9 mouse cellular contexts compared by ENCODE assay signal in genomic region chr12:85548076-85548475, GRCm38 (mm10). TPM values are rescaled to one million over a fixed set of nuclear protein-coding genes. Genes with fewer than 3 reads are reported as not detected.
DNase-seq lines count a peak whose midpoint lies in the region; ATAC-seq and TF ChIP-seq lines count a peak whose summit lies in the region.
"Had no signal": no experiment of that assay in that cellular context is flagged by ENCODE, and none has a peak within 500 bp of the region (broad histone marks: within the 10 kb centered on the region; RNA-seq: fewer than 3 reads in every experiment).

No protein-coding gene starts in this region.

- peak; percentile 60; the same call in 1 of the 2 replicates for ATAC-seq in limb, embryonic 12.5 days (ENCODE audit: insufficient number of reproducible peaks, insufficient read depth, low FRiP score, low TSS enrichment, low read depth)
- 0 out of 2 replicates have a peak, but pooled peaks have one; percentile 32 for ATAC-seq in heart, embryonic 14.5 days (ENCODE audit: insufficient number of reproducible peaks, insufficient read depth, low FRiP score, low read depth)
- ATAC-seq in lung, postnatal 0 days: peak; percentile 57
- ATAC-seq in megakaryocyte-erythroid progenitor cell, adult 5-6 weeks (replicated peaks; ENCODE audit: low FRiP score, low TSS enrichment, poor library complexity, severe bottlenecking): no peak
- ATAC-seq in CD4-positive, CD25-positive, alpha-beta regulatory T cell, adult 4 months: no peak

- 48% methylated on average over 8 of the region's 8 CpGs for WGBS in limb, embryonic 12.5 days
- WGBS in limb, embryonic 10.5 days: 62% methylated on average over 8 of the region's 8 CpGs
- 63% methylated on average over 8 of the region's 8 CpGs for WGBS in heart, embryonic 14.5 days
- 49% methylated on average over 8 of the region's 8 CpGs for WGBS in lung, postnatal 0 days

- no peak overlapping the region for H3K4me2 ChIP-seq in limb, embryonic 12.5 days
- H3K4me2 ChIP-seq in heart, embryonic 14.5 days (ENCODE audit: low read length): no peak overlapping the region
- H3K4me2 ChIP-seq in lung, postnatal 0 days (replicated peaks; ENCODE audit: low read depth, low read length): no peak overlapping the region
- H3K4me2 ChIP-seq: midbrain, embryonic 12.5 days had no signal

- H3K9me3 ChIP-seq in limb, embryonic 12.5 days: no peaks in the 10 kb centered on the region
- H3K9me3 ChIP-seq in limb, embryonic 10.5 days (replicated peaks): no peaks in the 10 kb centered on the region
- no peaks in the 10 kb centered on the region for H3K9me3 ChIP-seq in heart, embryonic 14.5 days (ENCODE audit: control insufficient read depth, low read length)
- no peaks in the 10 kb centered on the region for H3K9me3 ChIP-seq in lung, postnatal 0 days (ENCODE audit: low read length)
- H3K9me3 ChIP-seq: midbrain, embryonic 12.5 days had no signal

- DNase-seq in cerebellum, postnatal 10 days: peak; percentile 39 to 47
- DNase-seq in cerebellum, adult 11 months: no peak
- DNase-seq in limb, embryonic 10.5 days (ENCODE audit: low spot score): no peak
- DNase-seq in lung, postnatal 0 days (ENCODE audit: low spot score): peak; percentile 57

- TF ChIP-seq CTCF in lung, postnatal 0 days (IDR thresholded peaks at IDR 0.05): no peak

- no peaks in the 10 kb centered on the region for H3K36me3 ChIP-seq in limb, embryonic 12.5 days
- no peaks in the 10 kb centered on the region for H3K36me3 ChIP-seq in limb, embryonic 10.5 days
- no peaks in the 10 kb centered on the region for H3K36me3 ChIP-seq in heart, embryonic 14.5 days (ENCODE audit: control insufficient read depth, insufficient read depth, low read length)
- H3K36me3 ChIP-seq in lung, postnatal 0 days (ENCODE audit: insufficient read depth, low read length): no peaks in the 10 kb centered on the region
- H3K36me3 ChIP-seq: midbrain, embryonic 12.5 days had no signal

- H3K27ac ChIP-seq in limb, embryonic 12.5 days: peak overlapping the region; percentile 66
- no peak overlapping the region for H3K27ac ChIP-seq in limb, embryonic 10.5 days
- no peak overlapping the region for H3K27ac ChIP-seq in heart, embryonic 14.5 days (replicated peaks in 1 of 2; ENCODE audit: control insufficient read depth in 1 of 2, insufficient read depth in 1 of 2, low read depth in 2 of 2, low read length in 2 of 2)
- no peak overlapping the region for H3K27ac ChIP-seq in lung, postnatal 0 days (ENCODE audit: low read length)
- H3K27ac ChIP-seq: midbrain, embryonic 12.5 days had no signal

- H3K4me1 ChIP-seq in limb, embryonic 12.5 days (replicated peaks): peaks cover 28% of the 10 kb centered on the region
- peaks cover 8% of the 10 kb centered on the region; the same call in 1 of the 2 replicates for H3K4me1 ChIP-seq in limb, embryonic 10.5 days
- peaks cover 8 to 10% of the 10 kb centered on the region in 2 experiments for H3K4me1 ChIP-seq in heart, embryonic 14.5 days (ENCODE audit: control insufficient read depth in 2 of 2, insufficient read depth in 2 of 2, low read length in 2 of 2)
- H3K4me1 ChIP-seq in lung, postnatal 0 days (ENCODE audit: insufficient read depth, low read depth, low read length): 0 out of 2 replicates have a peak, but pooled peaks cover 3% of the 10 kb centered on the region
- H3K4me1 ChIP-seq: midbrain, embryonic 12.5 days had no signal

- H3K4me3 ChIP-seq in limb, embryonic 12.5 days (replicated peaks): no peak overlapping the region
- H3K4me3 ChIP-seq in limb, embryonic 10.5 days: no peak overlapping the region
- no peak overlapping the region for H3K4me3 ChIP-seq in heart, embryonic 14.5 days (ENCODE audit: control insufficient read depth in 1 of 2, insufficient read depth in 1 of 2, low read depth in 1 of 2, low read length in 2 of 2)
- H3K4me3 ChIP-seq in lung, postnatal 0 days (ENCODE audit: low read depth, low read length): no peak overlapping the region
- H3K4me3 ChIP-seq: midbrain, embryonic 12.5 days had no signal

- H3K27me3 ChIP-seq in limb, embryonic 12.5 days: no peaks in the 10 kb centered on the region
- no peaks in the 10 kb centered on the region for H3K27me3 ChIP-seq in limb, embryonic 10.5 days (ENCODE audit: low read depth, poor library complexity, severe bottlenecking)
- no peaks in the 10 kb centered on the region for H3K27me3 ChIP-seq in heart, embryonic 14.5 days (ENCODE audit: control insufficient read depth, insufficient read depth, low read length)
- H3K27me3 ChIP-seq in lung, postnatal 0 days (replicated peaks; ENCODE audit: insufficient read depth, low read length): no peaks in the 10 kb centered on the region
- H3K27me3 ChIP-seq: midbrain, embryonic 12.5 days had no signal

- no peak overlapping the region for H3K9ac ChIP-seq in limb, embryonic 12.5 days (replicated peaks)
- no peak overlapping the region for H3K9ac ChIP-seq in heart, embryonic 14.5 days (ENCODE audit: low read length)
- H3K9ac ChIP-seq in lung, postnatal 0 days (replicated peaks; ENCODE audit: low read depth): no peak overlapping the region
- H3K9ac ChIP-seq: midbrain, embryonic 12.5 days had no signal

- TF ChIP-seq EP300 in lung, postnatal 0 days (IDR thresholded peaks at IDR 0.05): no peak

RNA-seq across cellular contexts. Expression of gene Jdp2, which starts 50.8 kb away (rescaled TPM):
- 0.87 and 1.1 TPM in 2 replicates for polyA plus RNA-seq in limb, embryonic 12.5 days (2016; fragmentation: Nextera tagmentation; extraction: Ambion mirVana)
- not detected in 2 replicates for polyA plus RNA-seq in limb, embryonic 10.5 days (2016; fragmentation: Nextera tagmentation; extraction: Ambion mirVana)
- 0.58 and 0.61 TPM in 2 replicates for polyA plus RNA-seq in heart, embryonic 14.5 days (2014; fragmentation: Nextera tagmentation; extraction: Ambion mirVana)
- polyA plus RNA-seq in lung, postnatal 0 days (2015; fragmentation: Nextera tagmentation; extraction: Ambion mirVana): 1.2 and 1.4 TPM in 2 replicates
- total RNA-seq in megakaryocyte-erythroid progenitor cell, adult 5-6 weeks (2014; fragmentation: Nextera tagmentation): 0.47 TPM in 1 of 2 replicates, not detected in the other
- total RNA-seq in megakaryocyte-erythroid progenitor cell, adult 5-6 weeks (2017): 1.1 and 2.1 TPM in 2 replicates
- under 1 TPM in 1 of 2 experiments, not detected in 1; 0.20 TPM for polyA plus RNA-seq in CD4-positive, CD25-positive, alpha-beta regulatory T cell, adult 4 months (2017; shearing (Covaris generic))

Comparison
In these comparisons a context has a peak if more than half of its experiments do, and no peak if none do; other contexts are left out.
1. DNase-seq: peak in cerebellum, postnatal 10 days (2 of 2) and lung, postnatal 0 days (single experiment); none in cerebellum, adult 11 months (single experiment) and limb, embryonic 10.5 days (single experiment).
2. ATAC-seq: peak in limb, embryonic 12.5 days (single experiment), heart, embryonic 14.5 days (single experiment) and lung, postnatal 0 days (single experiment); none in megakaryocyte-erythroid progenitor cell, adult 5-6 weeks (single experiment) and CD4-positive, CD25-positive, alpha-beta regulatory T cell, adult 4 months (single experiment).